Mouse (Mus musculus) heart, embryonic 14.5 days (tissue): ENCODE measurements at regions not wholly inside any gene's neighbourhood (a gene's known extent, or its start where the extent isn't known, plus 50 kb on each side); places are given as distances from the start of the nearest gene placed in this dataset.

ENCODE experiments used
- ATAC-seq: fragments of 200-750 bp; cut with Nextera tagmentation; 2 replicates; pipeline ENCODE4 v1.8.0; 2017; ENCODE audit warnings: low read depth, moderate TSS enrichment; ENCODE audit not compliant: insufficient number of reproducible peaks, insufficient read depth, low FRiP score
- H3K27ac ChIP-seq, 2 experiments: fragments of 200-500 bp in 1 of 2; fragments of 300-500 bp in 1 of 2; sonication (generic) in 1 of 2; replicated peaks in 1 of 2; 2 replicates each; pipeline ENCODE4 v1.5.1; 2012 to 2014; ENCODE audit warnings: low read depth in 2 of 2, low read length in 2 of 2, control low read depth in 1 of 2, mild to moderate bottlenecking in 1 of 2, mixed read lengths in 1 of 2; ENCODE audit not compliant: control insufficient read depth in 1 of 2, insufficient read depth in 1 of 2
- H3K27me3 ChIP-seq: fragments of 300-500 bp; sonication (generic); 2 replicates; pipeline ENCODE4 v1.6.1; 2014; ENCODE audit warnings: mild to moderate bottlenecking, low read length, control low read depth; ENCODE audit not compliant: control insufficient read depth, insufficient read depth
- H3K36me3 ChIP-seq: fragments of 300-500 bp; sonication (generic); 2 replicates; pipeline ENCODE4 v1.6.1; 2014; ENCODE audit warnings: mild to moderate bottlenecking, control low read depth, low read length, mixed read lengths; ENCODE audit not compliant: control insufficient read depth, insufficient read depth
- H3K4me1 ChIP-seq, 2 experiments: fragments of 200-500 bp in 1 of 2; fragments of 300-500 bp in 1 of 2; sonication (generic) in 1 of 2; 2 replicates each; pipeline ENCODE4 v1.6.1; 2012 to 2014; ENCODE audit warnings: low read length in 2 of 2, control low read depth in 1 of 2, mixed read lengths in 1 of 2; ENCODE audit not compliant: control insufficient read depth in 2 of 2, insufficient read depth in 2 of 2
- H3K4me2 ChIP-seq: fragments of 300-500 bp; sonication (generic); 2 replicates; pipeline ENCODE4 v1.6.1; 2014; ENCODE audit warnings: mild to moderate bottlenecking, low read length
- H3K4me3 ChIP-seq, 2 experiments: fragments of 200-500 bp in 1 of 2; fragments of 300-500 bp in 1 of 2; sonication (generic) in 1 of 2; 2 replicates each; pipeline ENCODE4 v1.5.1; 2012 to 2014; ENCODE audit warnings: low read length in 2 of 2, mild to moderate bottlenecking in 2 of 2, control low read depth in 1 of 2, low read depth in 1 of 2, moderate library complexity in 1 of 2; ENCODE audit not compliant: control insufficient read depth in 1 of 2, insufficient read depth in 1 of 2
- H3K9ac ChIP-seq: fragments of 300-500 bp; sonication (generic); 2 replicates; pipeline ENCODE4 v1.6.1; 2014; ENCODE audit warnings: mild to moderate bottlenecking, low read length
- H3K9me3 ChIP-seq: fragments of 300-500 bp; sonication (generic); 2 replicates; pipeline ENCODE4 v1.6.1; 2016; ENCODE audit warnings: low read length, control low read depth; ENCODE audit not compliant: control insufficient read depth
- WGBS: fragments of 180-500 bp; shearing (Covaris S2); extraction: QIAGEN DNeasy Blood & Tissue Kit; methylation state at CpG from one replicate; pipeline ENCODE4 v1.1.7; 2014; 5-methylcytosine and 5-hydroxymethylcytosine counted together

- Histone ChIP-seq H3K27ac (no peak overlapping the region), H3K4me1 (no peaks in the 10 kb centered on the region), H3K36me3 (no peaks in the 10 kb centered on the region), H3K4me3 (no peak overlapping the region), H3K27me3 (no peaks in the 10 kb centered on the region), H3K4me2 (no peak overlapping the region), H3K9ac (no peak overlapping the region), H3K9me3 (no peaks in the 10 kb centered on the region)
- ATAC-seq, result no peak
- 75% methylated on average over 5 of the region's 5 CpGs for WGBS
Observed at GRCm38 (mm10) chr12:9513926-9514325, 56.0 kb upstream of the Osr1 start.

GRCm38 (mm10) chr12:9518782-9519181 lies 51.1 kb upstream of the Osr1 start:
- Histone ChIP-seq H3K4me1 (no peaks in the 10 kb centered on the region), H3K27me3 (no peaks in the 10 kb centered on the region), H3K27ac (no peak overlapping the region), H3K4me2 (no peak overlapping the region), H3K36me3 (no peaks in the 10 kb centered on the region), H3K9ac (no peak overlapping the region), H3K9me3 (no peaks in the 10 kb centered on the region), H3K4me3 (no peak overlapping the region)
- WGBS, result 63% methylated on average over 7 of the region's 7 CpGs
- no peak for ATAC-seq

- no peak overlapping the region for H3K9ac ChIP-seq
- H3K27me3 ChIP-seq, result no peaks in the 10 kb centered on the region
- H3K36me3 ChIP-seq, result no peaks in the 10 kb centered on the region
- no peak overlapping the region for H3K27ac ChIP-seq
- H3K4me1 ChIP-seq, result no peaks in the 10 kb centered on the region
- WGBS, result 70% methylated on average over 3 of the region's 3 CpGs
- H3K4me2 ChIP-seq, result no peak overlapping the region
- no peak overlapping the region for H3K4me3 ChIP-seq
- H3K9me3 ChIP-seq, result no peaks in the 10 kb centered on the region
- ATAC-seq, result no peak
Observed at GRCm38 (mm10) chr12:9519346-9519745, 50.6 kb upstream of the Osr1 start.
